Mouse (Mus musculus) hindbrain, embryonic 11.5 days (tissue): Measurements from ENCODE around the gene Cysrt1. TPM values are rescaled to one million over a fixed set of nuclear protein-coding genes. Genes with fewer than 3 reads are reported as not detected.
A peak's percentile ranks its signal among the peaks of the same experiment; 100 is the strongest.

Source experiments
- ATAC-seq: fragments of 200-750 bp; cut with Nextera tagmentation; 2 replicates; pipeline ENCODE4 v1.8.0; 2017; ENCODE audit warnings: mild to moderate bottlenecking, moderate TSS enrichment, moderate library complexity; ENCODE audit not compliant: low FRiP score
- DNase-seq: peaks from one replicate; pipeline ENCODE4 v3.0.0-alpha.2; 2015; ENCODE audit warnings: low spot score
- H3K27ac ChIP-seq: fragments of 300-500 bp; sonication (generic); 2 replicates; pipeline ENCODE4 v1.5.1; 2014; ENCODE audit warnings: mild to moderate bottlenecking, low read depth, low read length
- H3K27me3 ChIP-seq: fragments of 300-500 bp; sonication (generic); 2 replicates; pipeline ENCODE4 v1.6.1; 2014; ENCODE audit warnings: mild to moderate bottlenecking, low read length, moderate library complexity, mixed read lengths; ENCODE audit not compliant: control insufficient read depth, insufficient read depth
- H3K36me3 ChIP-seq: fragments of 300-500 bp; sonication (generic); 2 replicates; pipeline ENCODE4 v1.6.1; 2014; ENCODE audit warnings: mild to moderate bottlenecking, low read length, moderate library complexity, mixed read lengths; ENCODE audit not compliant: control insufficient read depth, insufficient read depth
- H3K4me1 ChIP-seq: fragments of 300-500 bp; sonication (generic); replicated peaks from 2 replicates; pipeline ENCODE4 v1.6.1; 2014; ENCODE audit warnings: low read length, mixed read lengths; ENCODE audit not compliant: control insufficient read depth, insufficient read depth
- H3K4me2 ChIP-seq: fragments of 300-500 bp; sonication (generic); replicated peaks from 2 replicates; pipeline ENCODE4 v1.6.1; 2014; ENCODE audit warnings: mild to moderate bottlenecking, low read depth, low read length
- H3K4me3 ChIP-seq: fragments of 300-500 bp; sonication (generic); 2 replicates; pipeline ENCODE4 v1.5.1; 2014; ENCODE audit warnings: low read depth, low read length
- H3K9ac ChIP-seq: fragments of 300-500 bp; sonication (generic); 2 replicates; pipeline ENCODE4 v1.6.1; 2014; ENCODE audit warnings: low read depth, low read length
- H3K9me3 ChIP-seq: fragments of 300-500 bp; sonication (generic); 2 replicates; pipeline ENCODE4 v1.6.1; 2016; ENCODE audit warnings: low read length; ENCODE audit not compliant: control insufficient read depth
- WGBS: fragments of 180-500 bp; shearing (Covaris S2); extraction: QIAGEN DNeasy Blood & Tissue Kit; methylation state at CpG from one replicate; pipeline ENCODE4 v1.1.7; 2014; 5-methylcytosine and 5-hydroxymethylcytosine counted together
- polyA plus RNA-seq: library from polyadenylated mRNA; unstranded; fragments of >200 nt; fragmentation: Nextera tagmentation; extraction: Ambion mirVana; gene quantifications from 2 replicates; pipeline ENCODE4 v1.2.1, GENCODE M21; 2014

Gene Cysrt1
- polyA plus RNA-seq, 1 experiment from 2014 or later, result not detected

DNA sequence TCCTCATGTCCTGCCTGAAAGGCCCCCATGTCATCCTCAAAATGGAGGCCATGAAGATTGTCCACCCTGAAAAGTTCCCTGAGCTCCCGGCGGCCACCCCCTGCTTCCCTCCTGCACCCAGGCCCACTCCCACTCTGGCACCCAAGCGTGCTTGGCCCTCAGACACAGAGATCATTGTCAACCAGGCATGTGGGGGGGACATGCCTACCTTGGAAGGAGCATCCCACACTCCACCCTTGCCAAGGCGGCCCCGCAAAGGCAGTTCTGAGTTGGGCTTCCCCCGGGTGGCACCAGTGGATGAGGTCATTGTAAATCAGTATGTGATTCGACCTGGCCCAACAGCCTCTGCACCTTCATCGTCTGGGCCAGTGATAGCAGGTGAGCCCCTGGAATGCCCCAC, 1.1 kb upstream of the Cysrt1 start:
- ATAC-seq (no peak), DNase-seq (no peak)
- peak overlapping the region; percentile 95; the same call in 1 of the 2 replicates for H3K4me2 ChIP-seq
- 81% methylated on average over 8 of the region's 8 CpGs for WGBS
- H3K9me3 ChIP-seq, result no peaks in the 10 kb centered on the region
- no peaks in the 10 kb centered on the region for H3K36me3 ChIP-seq
- H3K4me3 ChIP-seq, result no peak overlapping the region; the same call in 1 of the 2 replicates
- H3K27me3 ChIP-seq, result peaks cover 2% of the 10 kb centered on the region; the same call in 1 of the 2 replicates
- no peak overlapping the region for H3K27ac ChIP-seq
- peak overlapping the region; percentile 71; the same call in 1 of the 2 replicates for H3K9ac ChIP-seq
- H3K4me1 ChIP-seq, result peaks cover 4% of the 10 kb centered on the region; the same call in 1 of the 2 replicates

DNA sequence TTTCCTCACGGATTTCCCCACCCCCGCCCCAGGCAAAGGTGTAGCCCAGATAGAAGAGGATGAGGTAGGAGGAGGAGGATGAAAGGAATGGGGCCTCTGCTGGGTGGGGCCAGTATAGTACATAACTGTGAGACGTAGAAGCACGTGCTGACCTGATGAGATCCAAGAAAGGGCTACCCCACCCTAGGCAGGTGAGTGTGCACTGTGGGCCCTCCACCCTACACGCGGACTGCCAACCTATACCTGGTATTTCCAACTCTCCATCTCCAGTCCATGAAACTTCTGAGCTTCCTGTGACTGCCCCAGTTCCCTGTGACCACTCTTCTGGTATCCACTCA, 845 bp downstream of the Cysrt1 start:
- DNase-seq (peak; percentile 28), ATAC-seq (peak; percentile 46; the same call in 1 of the 2 replicates)

DNA sequence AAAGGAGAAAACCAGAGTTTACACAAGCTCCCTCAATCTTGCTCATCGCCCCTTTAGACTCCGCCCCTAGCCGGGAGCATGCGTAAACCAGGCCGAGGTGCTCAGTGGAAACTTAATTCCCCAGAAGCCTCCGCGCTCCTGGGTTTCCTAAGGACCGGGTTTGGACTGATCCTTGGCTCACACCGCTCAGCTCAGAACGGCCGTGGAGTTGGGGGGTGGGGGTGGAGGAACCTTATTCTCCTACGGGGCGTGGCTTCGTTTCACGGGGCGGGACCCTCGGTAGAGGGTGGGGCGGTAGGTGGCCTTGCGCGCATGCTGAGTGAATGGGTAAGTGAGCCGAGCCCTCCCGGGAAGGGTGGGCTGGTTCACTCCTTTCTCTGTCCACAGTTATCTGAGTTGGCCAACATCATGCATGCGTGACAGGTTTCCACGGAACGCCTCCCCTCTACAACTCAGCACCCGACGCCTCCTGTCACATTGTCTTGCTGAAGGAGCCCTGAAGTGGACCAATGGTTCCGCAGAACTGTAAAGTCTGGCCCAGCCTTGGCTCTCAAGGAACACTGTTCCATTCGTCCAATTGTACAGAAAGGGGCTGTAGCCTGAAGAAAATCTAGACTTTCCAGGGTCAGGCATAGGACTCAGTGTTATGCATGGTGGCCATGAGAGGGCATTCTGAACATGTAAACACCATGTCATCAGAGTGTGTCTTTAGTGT, 1.4 kb downstream of the Cysrt1 start:
- DNase-seq, result peak; percentile 76
- no peaks in the 10 kb centered on the region for H3K36me3 ChIP-seq
- peak overlapping the region; percentile 21 for H3K9ac ChIP-seq
- H3K27ac ChIP-seq, result no peak overlapping the region; the same call in 1 of the 2 replicates
- no peaks in the 10 kb centered on the region for H3K9me3 ChIP-seq
- peak; percentile 78 for ATAC-seq
- peak overlapping the region; percentile 95 for H3K4me2 ChIP-seq
- H3K27me3 ChIP-seq, result peaks cover 2% of the 10 kb centered on the region; the same call in 1 of the 2 replicates
- WGBS, result 3% methylated on average over 29 of the region's 29 CpGs
- H3K4me1 ChIP-seq, result peaks cover 4% of the 10 kb centered on the region; the same call in 1 of the 2 replicates
- peak overlapping the region; percentile 31 for H3K4me3 ChIP-seq

More for the DNA sequence above, 845 bp downstream of the Cysrt1 start:
- Histone ChIP-seq H3K4me3 (peak overlapping the region; percentile 57), H3K27me3 (peaks cover 2% of the 10 kb centered on the region; the same call in 1 of the 2 replicates), H3K27ac (no peak overlapping the region), H3K4me1 (peaks cover 4% of the 10 kb centered on the region; the same call in 1 of the 2 replicates), H3K36me3 (no peaks in the 10 kb centered on the region), H3K9me3 (no peaks in the 10 kb centered on the region), H3K9ac (peak overlapping the region; percentile 71), H3K4me2 (peak overlapping the region; percentile 95)
- 13% methylated on average over 6 of the region's 6 CpGs for WGBS

DNA sequence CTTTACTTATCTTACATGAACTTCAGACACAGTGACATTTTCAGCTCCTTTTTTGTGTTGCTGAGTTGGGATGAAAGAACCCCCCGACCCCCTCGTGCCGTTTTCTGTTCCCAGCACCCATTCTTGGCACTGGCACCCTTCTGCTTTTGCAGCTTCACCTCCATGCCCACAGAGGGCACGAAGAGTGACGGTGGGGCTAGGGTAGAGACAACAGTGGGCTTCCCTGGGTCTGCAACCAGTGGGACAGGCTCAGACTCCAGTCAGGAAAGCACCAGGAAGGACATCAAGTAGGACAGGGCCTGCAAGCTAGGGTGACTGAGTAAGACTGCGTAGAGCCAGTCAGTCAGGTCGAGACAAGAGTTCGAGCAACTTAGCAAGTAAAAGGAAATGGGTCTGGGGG, 1.9 kb downstream of the Cysrt1 start:
- no peak overlapping the region for H3K9ac ChIP-seq
- ATAC-seq, result no peak

DNA sequence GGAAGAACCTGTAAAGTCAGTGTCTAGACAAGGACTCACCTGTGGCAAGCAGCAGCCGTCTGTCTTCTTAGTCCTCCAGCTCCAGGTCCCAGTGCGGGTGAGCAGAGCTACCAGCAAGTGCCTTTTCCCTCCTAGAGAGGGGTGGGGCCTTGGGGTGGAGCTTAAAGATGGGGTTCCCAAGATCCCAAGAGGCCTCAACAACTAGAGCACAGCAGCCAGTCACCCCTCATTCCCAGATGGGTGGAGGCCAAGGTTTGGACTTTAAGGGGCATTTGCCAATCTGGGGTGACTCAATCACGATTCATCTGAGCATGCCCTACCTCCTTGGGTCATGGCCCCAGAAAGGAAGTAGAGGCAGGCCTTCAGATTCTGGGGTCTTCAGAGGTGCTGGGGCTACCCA, 2.5 kb downstream of the Cysrt1 start:
- Histone ChIP-seq H3K9ac (no peak overlapping the region), H3K4me1 (peaks cover 4% of the 10 kb centered on the region; the same call in 1 of the 2 replicates), H3K4me3 (no peak overlapping the region), H3K36me3 (no peaks in the 10 kb centered on the region), H3K27ac (no peak overlapping the region), H3K4me2 (no peak overlapping the region), H3K27me3 (peaks cover 2% of the 10 kb centered on the region; the same call in 1 of the 2 replicates), H3K9me3 (no peaks in the 10 kb centered on the region)
- 83% methylated on average over 3 of the region's 3 CpGs for WGBS
- DNase-seq (no peak), ATAC-seq (no peak)

More for the DNA sequence above, 1.9 kb downstream of the Cysrt1 start:
- Histone ChIP-seq H3K9me3 (no peaks in the 10 kb centered on the region), H3K4me2 (peak overlapping the region; percentile 95; the same call in 1 of the 2 replicates), H3K36me3 (no peaks in the 10 kb centered on the region), H3K4me3 (peak overlapping the region; percentile 31; the same call in 1 of the 2 replicates), H3K27me3 (peaks cover 2% of the 10 kb centered on the region; the same call in 1 of the 2 replicates), H3K27ac (no peak overlapping the region), H3K4me1 (peaks cover 4% of the 10 kb centered on the region; the same call in 1 of the 2 replicates)
- 49% methylated on average over 8 of the region's 8 CpGs for WGBS
- DNase-seq, result no peak

DNA sequence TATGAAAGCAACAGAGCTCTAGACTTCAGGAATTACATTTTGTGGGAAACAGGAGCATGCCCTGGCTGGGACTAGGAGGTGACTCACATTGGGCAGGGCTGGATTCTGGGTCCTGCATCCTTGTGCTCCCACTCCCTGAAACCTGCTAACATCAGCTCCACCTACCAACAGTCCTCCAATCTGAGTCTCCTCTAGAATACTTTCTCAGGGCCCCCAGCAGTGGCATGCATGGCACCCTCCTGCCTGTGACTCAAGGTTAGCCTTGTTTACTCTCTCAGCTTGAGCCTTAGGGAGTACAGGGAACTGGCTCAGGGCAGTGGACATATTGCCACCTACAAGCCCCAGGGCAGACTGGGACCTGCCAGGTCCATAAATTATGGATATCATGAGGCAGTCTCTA, 4.1 kb downstream of the Cysrt1 start:
- ATAC-seq (no peak), DNase-seq (no peak)
- Histone ChIP-seq H3K36me3 (no peaks in the 10 kb centered on the region), H3K4me1 (peaks cover 4% of the 10 kb centered on the region; the same call in 1 of the 2 replicates), H3K9me3 (no peaks in the 10 kb centered on the region), H3K4me3 (no peak overlapping the region), H3K9ac (no peak overlapping the region), H3K27ac (no peak overlapping the region), H3K4me2 (no peak overlapping the region), H3K27me3 (peaks cover 2% of the 10 kb centered on the region; the same call in 1 of the 2 replicates)

DNA sequence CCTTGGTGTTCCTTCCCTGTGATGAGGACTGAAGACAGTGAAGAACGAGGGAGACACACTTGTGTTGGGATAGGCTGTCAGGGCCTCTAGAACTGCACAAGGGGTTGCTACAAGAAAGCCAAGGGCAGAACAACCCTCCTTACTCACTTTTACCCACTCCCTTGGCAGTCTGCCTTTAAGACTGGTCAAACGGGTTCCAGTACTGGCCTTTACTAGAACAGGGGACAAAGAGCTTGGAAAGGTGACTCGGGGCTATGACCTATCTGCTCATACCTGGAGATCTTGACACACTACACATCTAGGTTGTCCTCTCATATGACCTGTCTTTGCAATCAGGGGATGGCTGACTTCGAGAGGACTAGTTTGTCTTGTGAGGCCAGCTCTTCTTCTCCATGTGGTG, 4.7 kb downstream of the Cysrt1 start:
- H3K27ac ChIP-seq, result no peak overlapping the region
- peaks cover 2% of the 10 kb centered on the region; the same call in 1 of the 2 replicates for H3K27me3 ChIP-seq
- no peaks in the 10 kb centered on the region for H3K4me1 ChIP-seq
- WGBS, result 71% methylated on average over 4 of the region's 4 CpGs
- H3K9ac ChIP-seq, result no peak overlapping the region
- no peaks in the 10 kb centered on the region for H3K9me3 ChIP-seq
- DNase-seq (no peak), ATAC-seq (no peak)
- no peak overlapping the region for H3K4me2 ChIP-seq
- H3K4me3 ChIP-seq, result no peak overlapping the region
- no peaks in the 10 kb centered on the region for H3K36me3 ChIP-seq

DNA sequence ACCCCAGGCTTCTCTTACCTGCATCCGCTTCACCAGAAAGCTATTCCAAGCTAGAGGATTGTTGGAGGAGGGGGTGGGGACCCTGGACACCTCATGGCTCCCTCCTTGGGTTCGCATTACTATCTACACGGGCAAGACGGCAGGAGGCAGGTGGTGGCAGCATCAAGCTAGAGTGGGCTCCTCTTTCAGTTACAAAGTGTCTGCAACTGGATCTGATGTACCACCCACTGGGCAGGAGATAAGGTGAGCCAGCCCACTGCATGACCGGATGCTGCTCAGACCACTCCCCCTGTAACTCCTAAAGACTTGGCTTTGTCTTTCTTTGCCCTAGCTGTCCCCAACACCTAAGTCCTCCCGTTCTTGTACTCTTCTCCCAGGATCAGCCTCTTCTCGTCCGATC, 5.6 kb downstream of the Cysrt1 start, which contains the start of gene Rnf224:
Gene Rnf224, minus strand, starts transcription at position 174 of the 400 bp plus-strand sequence.
- H3K27me3 ChIP-seq, result peaks cover 2% of the 10 kb centered on the region; the same call in 1 of the 2 replicates
- no peak within 1 kb of the TSS for H3K4me3 ChIP-seq
- H3K4me2 ChIP-seq, result no peak within 1 kb of the TSS
- no peak for DNase-seq
- ATAC-seq, result no peak
- 40% methylated on average over 8 of the region's 8 CpGs for WGBS
- H3K9ac ChIP-seq, result no peak within 1 kb of the TSS
- no peaks in the 10 kb centered on the region for H3K9me3 ChIP-seq
- no peaks in the 10 kb centered on the region for H3K36me3 ChIP-seq
- no peak within 1 kb of the TSS for H3K27ac ChIP-seq
- no peaks in the 10 kb centered on the region for H3K4me1 ChIP-seq
